Mouse (Mus musculus): ENCODE data around the gene Zfp524. TPM values are rescaled to one million over a fixed set of nuclear protein-coding genes. Genes with fewer than 3 reads are reported as not detected.

Gene Zfp524
- polyA plus RNA-seq, 1 experiment from 2014 or later, result 9.5 TPM

DNA sequence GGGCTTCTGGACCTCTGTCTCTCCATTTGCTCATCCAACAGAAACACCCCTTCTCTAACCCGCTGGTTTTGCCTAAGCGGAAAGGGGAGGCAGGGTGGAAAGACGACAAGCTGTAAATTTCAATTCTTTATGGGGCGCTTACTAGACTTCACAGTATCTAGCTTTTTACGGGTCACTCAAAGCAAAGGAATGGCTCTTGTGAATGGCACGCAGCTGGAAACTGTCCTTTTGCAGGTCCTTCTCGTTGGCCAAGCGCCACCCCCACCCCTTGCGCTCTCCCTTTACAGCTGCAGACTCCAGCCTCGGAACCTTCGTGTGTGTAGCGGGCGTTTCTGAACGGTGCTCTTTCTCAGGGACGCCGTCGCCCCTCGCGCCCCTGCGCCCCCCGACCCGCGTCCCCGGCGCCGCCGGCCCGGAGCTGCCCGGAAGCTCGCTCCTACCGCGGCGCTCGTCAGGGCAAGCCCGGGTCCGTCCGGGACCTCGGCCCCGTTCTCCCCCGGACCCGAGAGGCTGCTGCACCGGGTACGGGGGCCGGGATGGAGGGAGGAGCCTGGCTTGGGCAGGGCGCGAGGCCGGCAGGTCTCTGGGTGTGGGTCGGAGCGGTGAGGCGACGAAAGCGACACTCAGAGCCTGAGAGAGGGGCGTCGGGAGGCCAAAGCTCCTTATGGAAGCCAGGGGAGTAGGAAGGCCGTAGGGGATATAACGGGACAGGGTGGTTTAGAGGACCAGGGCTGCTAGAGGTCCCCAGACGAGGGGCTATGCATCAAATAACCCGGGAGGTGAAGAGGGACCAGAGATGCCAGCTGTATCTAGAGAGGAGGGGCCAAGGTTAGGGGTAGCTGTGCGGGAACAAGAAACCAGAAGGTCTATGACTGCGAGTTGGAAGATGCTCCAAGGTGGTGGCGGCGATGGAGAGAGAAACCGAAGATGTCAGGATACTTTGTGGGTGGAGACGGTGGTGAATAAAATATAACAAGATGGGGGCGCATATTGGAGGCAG lies 37.3 kb downstream of the Zfp524 start, which contains the start of gene Zfp580:
Gene Zfp580 (plus strand): TSS at position 346 of the 1,000 bp plus-strand sequence.
- H3K9ac ChIP-seq (ENCODE audit: low read length), result peak within 1 kb of the TSS; percentile 92
- no peaks in the 10 kb centered on the region for H3K9me3 ChIP-seq (ENCODE audit: control insufficient read depth, low read length)
- peak; percentile 92 for DNase-seq (ENCODE audit: low spot score)
- H3K4me2 ChIP-seq (ENCODE audit: low read depth, low read length, severe bottlenecking), result peak within 1 kb of the TSS; percentile 93
- peaks cover 20% of the 10 kb centered on the region for H3K4me1 ChIP-seq (replicated peaks; ENCODE audit: control insufficient read depth, insufficient read depth, low read length)
- peak within 1 kb of the TSS; percentile 53 for H3K27ac ChIP-seq (ENCODE audit: low read depth, low read length)
- no peaks in the 10 kb centered on the region for H3K36me3 ChIP-seq (ENCODE audit: control insufficient read depth, insufficient read depth, low read length)
- peak within 1 kb of the TSS; percentile 77 for H3K4me3 ChIP-seq (ENCODE audit: low read depth, low read length)
- H3K27me3 ChIP-seq (ENCODE audit: control insufficient read depth, insufficient read depth, low read length), result peaks cover 43% of the 10 kb centered on the region
- peak; percentile 84 for ATAC-seq (replicated peaks; ENCODE audit: low FRiP score)
- 2% methylated on average over 65 of the region's 65 CpGs for WGBS

DNA sequence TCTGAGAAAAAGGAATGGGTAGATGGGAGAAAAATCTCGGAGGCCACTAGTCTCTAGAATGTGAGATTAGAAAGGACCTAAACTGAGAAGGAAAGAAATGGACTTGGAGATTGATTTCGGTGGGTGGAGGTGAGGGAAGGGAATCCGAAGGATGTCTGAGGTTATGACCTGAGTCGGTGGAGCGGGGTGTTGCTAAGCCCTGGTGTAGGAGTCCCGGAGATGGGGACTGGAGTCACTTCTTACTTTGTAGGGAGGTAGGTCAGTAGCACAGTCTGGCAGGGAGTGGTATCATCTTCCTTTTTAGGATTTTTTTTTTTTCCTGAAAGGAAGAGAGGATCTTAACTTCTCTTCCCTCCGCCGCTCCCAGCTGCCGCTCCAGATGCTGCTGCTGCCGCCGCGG lies 38.2 kb downstream of the Zfp524 start:
- peak overlapping the region; percentile 92 for H3K9ac ChIP-seq (ENCODE audit: low read length)

GRCm38 (mm10) chr7:5052931-5053343 lies 38.7 kb downstream of the Zfp524 start:
- peak overlapping the region; percentile 93 for H3K4me2 ChIP-seq (ENCODE audit: low read depth, low read length, severe bottlenecking)
- no peak for DNase-seq (ENCODE audit: low spot score)
- peak overlapping the region; percentile 77 for H3K4me3 ChIP-seq (ENCODE audit: low read depth, low read length)
- H3K9ac ChIP-seq (ENCODE audit: low read length), result peak overlapping the region; percentile 49
- peaks cover 54% of the 10 kb centered on the region for H3K27me3 ChIP-seq (ENCODE audit: control insufficient read depth, insufficient read depth, low read length)
- no peak overlapping the region for H3K27ac ChIP-seq (ENCODE audit: low read depth, low read length)
- H3K4me1 ChIP-seq (replicated peaks; ENCODE audit: control insufficient read depth, insufficient read depth, low read length), result peaks cover 26% of the 10 kb centered on the region
- 2% methylated on average over 41 of the region's 45 CpGs for WGBS
- no peaks in the 10 kb centered on the region for H3K9me3 ChIP-seq (ENCODE audit: control insufficient read depth, low read length)
- ATAC-seq (replicated peaks; ENCODE audit: low FRiP score), result no peak
- no peaks in the 10 kb centered on the region for H3K36me3 ChIP-seq (ENCODE audit: control insufficient read depth, insufficient read depth, low read length)

More for the DNA sequence above, 38.2 kb downstream of the Zfp524 start:
- H3K4me2 ChIP-seq (ENCODE audit: low read depth, low read length, severe bottlenecking), result peak overlapping the region; percentile 93
- no peak overlapping the region for H3K27ac ChIP-seq (ENCODE audit: low read depth, low read length)
- peaks cover 52% of the 10 kb centered on the region for H3K27me3 ChIP-seq (ENCODE audit: control insufficient read depth, insufficient read depth, low read length)
- no peaks in the 10 kb centered on the region for H3K9me3 ChIP-seq (ENCODE audit: control insufficient read depth, low read length)
- H3K36me3 ChIP-seq (ENCODE audit: control insufficient read depth, insufficient read depth, low read length), result no peaks in the 10 kb centered on the region
- WGBS, result 5% methylated on average over 9 of the region's 12 CpGs
- ATAC-seq (replicated peaks; ENCODE audit: low FRiP score), result no peak
- peaks cover 26% of the 10 kb centered on the region for H3K4me1 ChIP-seq (replicated peaks; ENCODE audit: control insufficient read depth, insufficient read depth, low read length)
- H3K4me3 ChIP-seq (ENCODE audit: low read depth, low read length), result peak overlapping the region; percentile 77
- DNase-seq (ENCODE audit: low spot score), result no peak

DNA sequence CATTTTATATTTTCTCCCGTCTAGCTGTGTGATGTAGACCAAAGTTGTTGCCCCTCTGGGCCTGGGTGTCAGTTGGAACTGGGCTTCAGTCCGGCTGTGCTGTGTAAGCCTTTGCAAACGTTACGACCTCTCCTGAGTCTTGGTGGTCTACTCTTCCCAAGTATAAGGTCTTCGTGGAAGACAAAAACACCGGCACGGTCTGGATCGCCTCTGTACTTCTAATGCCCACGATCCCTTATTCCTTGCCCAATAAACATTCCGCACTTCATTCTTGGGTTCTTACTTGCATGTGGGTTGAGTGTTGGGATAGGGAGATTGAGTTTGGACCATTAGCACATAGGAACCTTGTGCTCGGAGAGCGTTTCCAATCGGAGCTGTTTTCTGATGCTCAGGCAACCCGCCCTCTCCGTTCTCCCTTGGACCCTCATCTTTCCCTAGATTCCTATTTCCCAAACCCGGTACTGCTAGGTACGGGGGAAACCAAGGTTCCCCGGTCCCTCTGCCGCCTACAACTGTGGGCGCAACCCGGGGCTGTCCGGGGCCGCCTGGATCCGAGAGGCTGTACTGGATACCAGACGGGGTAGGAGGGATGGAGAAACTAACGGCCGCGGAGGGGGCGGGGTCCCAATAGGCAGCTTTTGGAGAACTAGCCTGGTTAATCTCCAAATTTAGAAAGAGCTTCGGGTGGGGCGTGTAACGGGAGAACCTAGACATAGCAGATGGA lies 39.4 kb downstream of the Zfp524 start:
- Histone ChIP-seq H3K4me1 (replicated peaks; ENCODE audit: control insufficient read depth, insufficient read depth, low read length) (peaks cover 26% of the 10 kb centered on the region), H3K9ac (ENCODE audit: low read length) (peak overlapping the region; percentile 49), H3K27ac (ENCODE audit: low read depth, low read length) (no peak overlapping the region), H3K36me3 (ENCODE audit: control insufficient read depth, insufficient read depth, low read length) (no peaks in the 10 kb centered on the region), H3K4me2 (ENCODE audit: low read depth, low read length, severe bottlenecking) (peak overlapping the region; percentile 93), H3K9me3 (ENCODE audit: control insufficient read depth, low read length) (no peaks in the 10 kb centered on the region), H3K4me3 (ENCODE audit: low read depth, low read length) (peak overlapping the region; percentile 77), H3K27me3 (ENCODE audit: control insufficient read depth, insufficient read depth, low read length) (peaks cover 59% of the 10 kb centered on the region)
- ATAC-seq (replicated peaks; ENCODE audit: low FRiP score), result no peak
- no peak for DNase-seq (ENCODE audit: low spot score)
- 8% methylated on average over 32 of the region's 32 CpGs for WGBS

- DNase-seq (ENCODE audit: low spot score), result peak; percentile 69
- H3K4me2 ChIP-seq (ENCODE audit: low read depth, low read length, severe bottlenecking), result peak overlapping the region; percentile 70
- peaks cover 59% of the 10 kb centered on the region for H3K27me3 ChIP-seq (ENCODE audit: control insufficient read depth, insufficient read depth, low read length)
- 3% methylated on average over 54 of the region's 55 CpGs for WGBS
- H3K27ac ChIP-seq (ENCODE audit: low read depth, low read length), result no peak overlapping the region
- H3K9ac ChIP-seq (ENCODE audit: low read length), result peak overlapping the region; percentile 62
- peak overlapping the region; percentile 38 for H3K4me3 ChIP-seq (ENCODE audit: low read depth, low read length)
- no peaks in the 10 kb centered on the region for H3K9me3 ChIP-seq (ENCODE audit: control insufficient read depth, low read length)
- peaks cover 33% of the 10 kb centered on the region for H3K4me1 ChIP-seq (replicated peaks; ENCODE audit: control insufficient read depth, insufficient read depth, low read length)
- no peaks in the 10 kb centered on the region for H3K36me3 ChIP-seq (ENCODE audit: control insufficient read depth, insufficient read depth, low read length)
- ATAC-seq (replicated peaks; ENCODE audit: low FRiP score), result no peak
Observed at GRCm38 (mm10) chr7:5056651-5057263, 42.5 kb downstream of the Zfp524 start.

DNA sequence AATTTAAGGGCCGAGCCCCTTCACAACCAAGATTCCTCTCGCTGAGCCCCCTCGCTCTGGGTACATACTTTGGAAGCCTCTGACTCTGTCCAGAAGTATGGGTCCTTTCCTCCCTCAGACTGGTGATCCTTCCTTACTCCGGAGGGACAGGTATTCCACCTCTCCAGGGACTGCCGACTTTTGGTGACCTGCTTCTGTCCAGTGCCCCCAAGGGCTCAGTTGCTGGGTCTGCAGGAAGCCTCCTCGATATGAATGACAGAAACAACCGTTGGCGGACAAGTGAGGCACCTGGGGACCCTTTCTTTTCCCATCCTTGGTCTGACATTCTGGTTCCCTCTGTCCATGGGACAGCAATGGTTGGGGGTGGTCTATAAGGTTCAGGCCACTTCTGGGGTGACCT lies 43.2 kb downstream of the Zfp524 start:
- H3K27me3 ChIP-seq (ENCODE audit: control insufficient read depth, insufficient read depth, low read length), result peaks cover 56% of the 10 kb centered on the region
- DNase-seq (ENCODE audit: low spot score) (no peak), ATAC-seq (replicated peaks; ENCODE audit: low FRiP score) (no peak)
- no peaks in the 10 kb centered on the region for H3K9me3 ChIP-seq (ENCODE audit: control insufficient read depth, low read length)
- no peak overlapping the region for H3K27ac ChIP-seq (ENCODE audit: low read depth, low read length)
- H3K4me2 ChIP-seq (ENCODE audit: low read depth, low read length, severe bottlenecking), result peak overlapping the region; percentile 70; the same call in 1 of the 2 replicates
- H3K36me3 ChIP-seq (ENCODE audit: control insufficient read depth, insufficient read depth, low read length), result no peaks in the 10 kb centered on the region
- peaks cover 29% of the 10 kb centered on the region for H3K4me1 ChIP-seq (replicated peaks; ENCODE audit: control insufficient read depth, insufficient read depth, low read length)
- H3K4me3 ChIP-seq (ENCODE audit: low read depth, low read length), result peak overlapping the region; percentile 38; the same call in 1 of the 2 replicates
- 34% methylated on average over 8 of the region's 8 CpGs for WGBS
- H3K9ac ChIP-seq (ENCODE audit: low read length), result no peak overlapping the region

DNA sequence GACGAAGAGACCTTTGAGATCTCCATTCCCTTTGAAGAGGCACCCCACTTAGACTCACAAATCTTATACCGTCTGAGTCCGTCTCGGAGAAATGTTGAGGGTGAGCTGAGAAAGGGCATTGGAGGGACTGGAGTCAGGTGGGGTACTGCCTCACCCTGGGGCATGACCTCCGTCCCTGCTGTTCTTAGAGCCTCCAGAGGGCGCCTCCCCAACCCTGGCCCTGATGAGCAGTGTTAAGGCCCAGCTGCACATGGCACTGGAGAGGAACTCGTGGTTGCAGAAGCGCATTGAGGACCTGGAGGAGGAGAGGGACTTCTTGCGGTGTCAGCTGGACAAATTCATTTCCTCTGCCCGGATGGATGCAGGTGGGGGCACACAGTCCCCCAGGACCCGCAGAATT lies 43.6 kb downstream of the Zfp524 start:
- peaks cover 24% of the 10 kb centered on the region for H3K4me1 ChIP-seq (replicated peaks; ENCODE audit: control insufficient read depth, insufficient read depth, low read length)
- ATAC-seq (replicated peaks; ENCODE audit: low FRiP score) (no peak), DNase-seq (ENCODE audit: low spot score) (no peak)
- no peak overlapping the region for H3K4me3 ChIP-seq (ENCODE audit: low read depth, low read length)
- H3K9me3 ChIP-seq (ENCODE audit: control insufficient read depth, low read length), result no peaks in the 10 kb centered on the region
- H3K4me2 ChIP-seq (ENCODE audit: low read depth, low read length, severe bottlenecking), result no peak overlapping the region
- H3K27ac ChIP-seq (ENCODE audit: low read depth, low read length), result no peak overlapping the region
- WGBS, result 29% methylated on average over 11 of the region's 11 CpGs
- peaks cover 52% of the 10 kb centered on the region for H3K27me3 ChIP-seq (ENCODE audit: control insufficient read depth, insufficient read depth, low read length)
- H3K9ac ChIP-seq (ENCODE audit: low read length), result no peak overlapping the region
- H3K36me3 ChIP-seq (ENCODE audit: control insufficient read depth, insufficient read depth, low read length), result no peaks in the 10 kb centered on the region

DNA sequence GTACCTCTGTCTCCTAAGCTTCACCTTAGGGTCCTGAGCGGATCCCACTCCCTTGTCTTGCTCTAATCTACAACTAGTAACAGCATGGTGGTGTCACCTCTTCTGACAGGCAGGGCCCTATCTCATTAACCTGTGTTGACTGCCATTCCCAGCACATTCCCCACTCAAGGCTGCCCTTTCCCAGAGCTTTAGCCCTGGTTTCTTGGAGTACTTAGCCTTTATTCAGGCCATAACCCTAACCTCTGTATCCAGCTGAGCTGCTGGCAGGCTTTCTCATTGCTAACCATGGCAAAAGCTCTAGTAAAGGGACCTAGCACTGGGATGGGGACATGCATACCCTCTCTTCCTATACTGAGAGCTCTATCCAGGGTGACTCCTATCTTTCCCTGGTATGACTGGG lies 44.4 kb downstream of the Zfp524 start:
- no peak overlapping the region for H3K9ac ChIP-seq (ENCODE audit: low read length)
- H3K27ac ChIP-seq (ENCODE audit: low read depth, low read length), result no peak overlapping the region
- no peaks in the 10 kb centered on the region for H3K9me3 ChIP-seq (ENCODE audit: control insufficient read depth, low read length)
- 86% methylated on average over 1 of the region's 1 CpGs for WGBS
- ATAC-seq (replicated peaks; ENCODE audit: low FRiP score), result no peak
- peaks cover 44% of the 10 kb centered on the region for H3K27me3 ChIP-seq (ENCODE audit: control insufficient read depth, insufficient read depth, low read length)
- no peak for DNase-seq (ENCODE audit: low spot score)
- no peak overlapping the region for H3K4me3 ChIP-seq (ENCODE audit: low read depth, low read length)
- H3K4me1 ChIP-seq (replicated peaks; ENCODE audit: control insufficient read depth, insufficient read depth, low read length), result peaks cover 18% of the 10 kb centered on the region
- H3K36me3 ChIP-seq (ENCODE audit: control insufficient read depth, insufficient read depth, low read length), result no peaks in the 10 kb centered on the region
- H3K4me2 ChIP-seq (ENCODE audit: low read depth, low read length, severe bottlenecking), result no peak overlapping the region
